Mouse (Mus musculus) frontal cortex, postnatal 25 days (tissue): ENCODE measurements around the gene Pigk.

Source experiments
- DNase-seq, 2 experiments: peaks; one replicate each; pipeline ENCODE4 v3.0.0; 2022; ENCODE audit warnings: low spot score in 2 of 2

The Pigk gene

GRCm38 (mm10) chr3:152837938-152838337 is 124.0 kb downstream of the Pigk start:
- no peak for DNase-seq

- DNase-seq, result no peak
These were observed 127.4 kb downstream of the Pigk start for GRCm38 (mm10) chr3:152841264-152841663.

DNA sequence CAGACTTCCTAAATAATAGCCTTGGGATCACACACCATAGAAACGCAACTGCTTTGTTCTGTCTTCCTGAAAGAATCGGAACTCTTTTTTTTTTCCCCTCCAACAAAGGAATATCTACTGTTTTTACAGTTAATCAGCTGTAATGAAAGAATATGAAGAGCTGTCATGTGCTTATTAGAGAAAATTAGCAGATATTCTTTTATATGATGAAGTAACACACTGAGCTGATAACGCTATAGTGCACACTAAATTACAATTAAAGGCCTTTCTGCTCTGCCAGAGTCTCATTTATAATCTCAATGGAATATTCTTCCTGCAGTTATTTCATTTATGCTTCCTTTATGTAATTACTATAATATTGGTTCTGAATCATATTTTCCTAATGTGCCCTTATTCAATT is 128.7 kb downstream of the Pigk start:
- no peak for DNase-seq

GRCm38 (mm10) chr3:152843925-152844324 is 130.0 kb downstream of the Pigk start:
- no peak for DNase-seq

DNA sequence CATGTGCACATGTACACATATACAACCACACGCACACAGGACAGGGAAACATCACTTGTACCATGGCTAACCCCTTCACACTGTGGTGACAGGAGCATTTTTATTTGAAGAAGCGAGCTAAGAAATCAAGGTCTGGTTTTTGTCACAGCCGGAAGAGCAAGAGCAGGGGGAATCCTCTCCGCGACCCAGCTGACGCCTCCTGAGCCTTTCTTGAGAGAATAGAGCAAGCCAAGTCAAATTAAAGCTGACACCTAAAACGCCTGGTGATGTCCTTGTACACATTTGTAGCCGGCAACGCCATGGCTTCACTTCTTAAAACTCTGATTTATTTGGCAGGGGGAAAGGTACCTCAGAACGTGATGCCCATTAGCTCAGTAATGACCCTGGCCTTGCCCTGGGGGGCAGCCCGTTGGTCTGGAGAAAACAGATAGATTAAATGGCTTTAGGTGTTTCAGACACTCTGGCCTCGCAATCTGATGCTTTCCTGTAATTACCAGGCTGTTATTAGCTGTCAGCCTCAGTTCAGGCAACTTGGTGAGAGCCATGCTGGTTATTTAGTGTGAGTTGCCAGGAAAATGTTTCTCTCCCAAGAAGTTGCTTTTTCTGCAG is 141.2 kb downstream of the Pigk start:
- DNase-seq, result no peak

DNA sequence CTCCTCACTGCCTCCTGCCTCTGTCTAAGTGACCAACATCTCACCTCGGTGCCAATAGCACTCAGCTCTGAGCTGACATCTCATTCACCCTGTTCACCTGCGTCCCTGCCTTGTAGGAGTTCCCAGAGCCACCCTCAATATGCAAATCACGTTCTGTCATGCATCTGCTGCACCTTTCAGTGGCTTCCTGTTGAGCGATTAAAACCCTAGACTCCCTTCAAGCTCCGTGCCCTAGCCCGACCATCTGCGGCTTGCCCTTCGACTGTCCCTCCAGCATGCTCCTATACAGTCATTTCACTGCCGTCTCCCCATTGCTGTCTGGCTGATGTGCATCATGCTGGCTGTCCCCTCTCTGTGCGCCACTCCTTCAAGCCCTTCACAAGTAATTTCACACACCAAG is 142.2 kb downstream of the Pigk start:
- DNase-seq, result no peak

DNA sequence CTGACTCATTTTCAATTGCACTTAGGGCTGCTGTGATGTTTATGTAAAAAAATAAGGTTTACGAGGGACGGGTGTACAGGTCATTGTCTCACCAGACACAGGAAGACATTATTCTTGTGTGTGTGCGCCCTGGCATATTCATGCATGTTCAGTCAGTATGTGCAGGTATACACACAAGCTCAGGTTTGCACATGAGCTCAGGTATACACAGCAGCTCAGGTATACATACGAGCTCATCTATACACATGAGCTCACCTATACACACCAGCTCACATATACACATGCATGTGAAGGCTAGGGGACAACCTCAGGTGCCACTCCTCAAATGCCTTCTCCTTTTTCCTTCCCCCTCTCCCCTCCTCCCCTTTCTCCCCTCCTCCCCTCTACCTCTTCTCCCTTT is 147.6 kb downstream of the Pigk start:
- no peak for DNase-seq

DNA sequence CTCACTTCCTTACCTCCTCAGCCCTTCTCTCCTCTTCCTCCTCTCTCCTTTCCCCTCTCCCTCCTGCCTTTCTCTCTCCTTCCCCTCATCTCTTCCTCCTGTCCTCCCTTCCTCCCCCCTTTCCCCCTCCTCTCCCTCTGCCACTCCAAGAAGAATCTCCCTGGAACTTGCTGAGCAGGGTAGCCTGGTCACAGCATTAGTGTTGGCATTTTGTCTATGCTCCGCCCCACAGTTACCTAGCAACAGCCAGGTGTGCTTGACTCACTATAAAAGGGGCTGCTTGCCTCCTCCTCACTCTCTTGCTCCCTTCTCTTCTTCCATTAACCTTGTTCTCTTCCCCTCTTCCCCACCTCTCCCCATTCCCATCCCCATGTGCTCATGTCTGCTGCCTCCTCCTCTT is 148.1 kb downstream of the Pigk start:
- no peak for DNase-seq

- DNase-seq, result no peak
These were observed 152.4 kb downstream of the Pigk start for GRCm38 (mm10) chr3:152866035-152866965.

DNA sequence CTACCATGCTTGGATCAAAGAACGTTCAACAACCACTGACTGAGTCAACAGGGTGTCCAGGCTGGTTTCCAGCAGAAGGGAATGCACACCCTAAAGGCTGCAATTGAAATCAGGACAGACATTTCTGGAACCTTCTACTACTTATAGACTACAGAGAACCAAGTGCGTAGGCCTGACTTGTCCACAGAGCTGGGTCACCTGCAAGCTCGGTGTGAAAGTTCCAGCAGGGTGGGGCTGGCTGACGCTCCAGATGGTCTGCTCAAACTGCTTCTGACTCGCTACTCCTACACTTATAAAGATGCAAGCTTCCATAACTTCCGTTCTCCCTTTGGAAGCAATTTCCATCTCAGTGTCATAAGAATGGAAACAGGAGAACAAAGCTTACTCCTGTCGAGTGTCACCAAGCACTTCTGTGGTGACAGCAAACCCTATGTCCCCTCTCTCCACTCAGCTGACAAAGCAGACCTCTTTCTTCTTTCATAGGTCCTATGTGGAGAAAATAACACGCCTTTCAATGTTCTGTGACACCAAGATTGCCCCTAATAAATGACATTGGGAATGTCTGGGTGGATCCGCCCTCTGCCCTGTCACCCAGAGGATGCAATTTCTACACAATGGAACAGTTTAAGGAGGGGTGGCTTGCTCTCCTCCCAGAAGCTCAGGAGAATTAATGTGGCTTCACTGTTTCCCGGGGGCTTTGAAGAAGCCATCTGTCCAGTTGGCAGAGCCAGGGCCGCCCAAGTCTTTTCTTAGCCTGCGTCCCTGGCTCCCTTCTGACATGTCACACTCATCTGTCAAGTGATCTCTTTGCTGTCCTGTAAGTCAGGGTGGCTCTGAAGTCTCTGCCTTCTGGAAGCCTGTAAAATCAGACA is 154.0 kb downstream of the Pigk start:
- no peak for DNase-seq

DNA sequence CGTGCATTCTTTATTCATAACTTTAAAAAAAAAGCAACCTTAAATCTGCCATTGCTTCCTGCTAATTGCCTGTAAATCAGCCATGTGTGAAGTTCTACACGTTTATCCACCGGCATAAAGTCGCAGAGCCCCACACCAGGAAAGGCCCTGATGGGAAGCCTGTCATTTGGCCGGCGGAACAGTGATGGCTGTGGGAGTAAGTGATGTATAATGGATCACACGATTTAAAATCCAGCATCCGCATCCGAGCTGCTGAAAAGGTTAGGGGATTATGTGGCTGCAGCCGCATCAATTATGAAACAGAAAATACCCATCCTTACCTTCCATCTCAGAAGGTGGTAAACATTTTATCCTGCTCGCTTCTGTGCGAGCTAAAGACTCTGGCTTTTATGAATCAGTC is 158.2 kb downstream of the Pigk start:
- DNase-seq, result no peak

- no peak for DNase-seq
These were observed 158.7 kb downstream of the Pigk start for GRCm38 (mm10) chr3:152872596-152872995.

DNA sequence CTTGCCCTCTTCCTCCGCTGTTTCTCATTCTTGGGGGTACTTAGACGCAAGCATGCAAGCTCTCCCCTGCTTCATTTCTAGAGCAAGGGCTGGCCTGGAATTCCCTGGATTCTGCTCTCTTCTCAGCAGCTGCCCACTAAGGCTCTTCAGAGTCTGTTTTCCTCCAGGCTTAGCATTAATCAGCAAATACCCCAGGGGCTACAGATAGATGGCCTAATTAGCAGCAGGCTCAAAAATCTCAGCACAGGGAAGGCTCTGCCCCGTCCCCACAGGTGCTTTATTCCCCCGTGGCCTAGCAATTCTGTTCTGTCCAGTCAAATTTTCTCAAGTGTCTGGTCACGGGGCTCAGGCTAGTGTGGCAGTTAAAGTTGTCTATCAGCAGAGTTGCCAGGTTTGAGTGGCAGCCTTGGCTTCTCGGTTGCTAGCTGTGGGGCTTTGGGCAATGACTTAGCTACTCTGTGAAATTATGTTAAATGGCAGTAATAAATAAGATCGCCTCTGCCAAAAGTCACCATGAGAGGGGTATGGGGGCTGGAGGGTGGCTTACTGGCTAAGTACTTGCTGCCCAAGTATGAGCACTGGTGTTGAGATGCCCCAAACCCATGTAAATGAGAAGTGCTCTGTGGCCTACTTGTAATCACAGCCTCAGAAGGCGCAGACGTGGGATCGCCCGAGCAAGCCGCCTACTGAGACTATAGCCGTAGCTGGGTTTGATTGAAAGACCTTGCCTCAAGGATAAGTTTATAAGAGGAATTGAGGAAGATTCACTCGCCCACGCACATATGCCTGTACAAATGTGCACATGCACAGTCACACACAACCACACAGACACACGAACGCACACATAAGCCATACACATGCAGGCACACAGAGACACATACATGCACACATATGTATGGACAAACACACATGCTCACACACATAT is 160.8 kb downstream of the Pigk start:
- no peak for DNase-seq

- no peak for DNase-seq
These were observed 161.9 kb downstream of the Pigk start for GRCm38 (mm10) chr3:152875723-152876290.

DNA sequence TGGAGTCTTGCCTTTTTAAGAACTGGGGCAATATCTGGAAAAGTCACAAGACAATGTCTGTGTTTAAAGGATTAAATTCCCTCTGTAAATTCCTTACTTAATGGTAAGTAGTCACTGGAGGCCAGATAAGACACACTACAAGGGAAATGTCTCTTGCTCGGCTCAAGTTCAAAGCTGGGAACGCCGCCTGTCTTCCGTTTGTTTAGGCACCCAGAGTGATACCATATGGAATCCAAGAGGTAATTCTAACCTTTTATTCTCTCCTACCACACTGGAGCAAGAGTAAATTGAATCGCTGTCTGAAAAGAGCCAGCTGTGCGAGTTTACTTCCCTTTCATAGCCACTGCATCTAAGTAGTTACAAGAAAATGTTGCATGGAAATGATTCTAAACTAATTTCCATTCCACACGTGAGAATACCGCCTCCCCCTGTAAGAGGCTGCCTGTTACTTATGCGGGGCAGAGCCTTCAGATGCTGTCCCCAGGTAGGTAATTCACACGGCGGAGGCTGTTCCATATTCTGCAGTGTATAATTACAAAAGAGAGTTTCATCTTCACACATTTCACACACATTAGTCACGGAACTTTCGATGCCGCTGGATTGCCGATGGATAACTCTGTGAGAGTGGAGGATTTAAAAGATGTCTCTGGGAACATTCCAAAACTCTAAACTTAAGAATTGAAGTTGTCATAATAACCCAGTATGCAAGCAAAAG is 166.4 kb downstream of the Pigk start:
- no peak for DNase-seq

- no peak for DNase-seq
These were observed 167.8 kb downstream of the Pigk start for GRCm38 (mm10) chr3:152881706-152882105.

GRCm38 (mm10) chr3:152883556-152883955 is 169.7 kb downstream of the Pigk start:
- DNase-seq, result no peak

DNA sequence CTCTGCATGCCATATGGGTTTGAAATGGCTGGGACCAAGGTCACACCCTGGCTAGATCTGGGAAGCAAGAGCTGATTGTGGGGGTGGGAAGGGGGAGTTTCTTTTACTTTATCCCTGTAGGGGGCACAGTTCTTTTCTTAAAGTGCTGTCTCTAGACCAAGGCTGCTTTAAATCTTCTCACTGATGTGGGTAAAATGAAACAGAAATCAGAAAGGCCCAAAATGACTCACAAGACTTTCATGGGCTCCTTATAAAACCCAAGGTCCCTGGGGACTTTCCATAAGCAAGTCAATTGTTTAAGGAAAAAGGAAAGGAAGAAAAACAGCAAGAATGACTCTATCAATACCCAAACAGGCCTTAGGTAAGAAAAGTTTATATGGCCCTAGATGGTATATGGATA is 172.8 kb downstream of the Pigk start:
- no peak for DNase-seq

GRCm38 (mm10) chr3:152888116-152888515 is 174.2 kb downstream of the Pigk start:
- no peak for DNase-seq

DNA sequence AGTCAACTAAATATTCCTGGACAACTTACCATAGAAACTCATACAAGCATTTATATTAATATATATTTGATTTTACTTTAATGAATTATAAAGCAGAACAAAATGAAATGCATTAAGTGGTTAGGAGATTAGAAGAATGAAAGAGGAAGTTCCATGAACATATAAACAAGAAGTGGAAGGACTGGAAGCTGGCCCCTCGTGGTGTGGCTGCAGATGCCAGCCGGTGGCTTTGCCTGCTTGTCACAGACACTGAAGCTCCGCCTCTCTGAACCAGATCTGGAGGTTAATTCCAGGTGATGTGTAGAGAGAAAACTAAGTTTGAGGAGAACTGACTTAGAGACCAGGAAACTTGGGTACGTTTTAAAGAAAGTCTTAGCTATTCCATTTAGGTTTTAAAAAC is 181.0 kb downstream of the Pigk start:
- DNase-seq, result no peak
